Mouse (Mus musculus): ENCODE measurements around the gene Katnal1. TPM values are rescaled to one million over a fixed set of nuclear protein-coding genes. Genes with fewer than 3 reads are reported as not detected.

Katnal1 gene
- total and polyA plus RNA-seq, 3 experiments = 2.8 to 7.0 (median 3.2) TPM

GRCm38 (mm10) chr5:148885821-148886609 lies 43.1 kb downstream of the Katnal1 start:
- Histone ChIP-seq H3K36me3 (replicated peaks in 1 of 2; ENCODE audit: control insufficient read depth in 1 of 2, insufficient read depth in 1 of 2, low read length in 1 of 2) (peaks cover 5 to 38% of the 10 kb centered on the region in 2 experiments), H3K4me2 (ENCODE audit: insufficient read depth, low read depth, poor library complexity, severe bottlenecking) (no peak overlapping the region), H3K4me1 (ENCODE audit: control insufficient read depth in 1 of 2, insufficient read depth in 2 of 2) (peaks cover 0 to 16% of the 10 kb centered on the region in 2 experiments; a peak in 2 of 4 replicates), H3K9ac (ENCODE audit: insufficient read depth, low read depth) (no peak overlapping the region), H3K27me3 (replicated peaks) (no peaks in the 10 kb centered on the region), H3K79me2 (replicated peaks; ENCODE audit: control insufficient read depth, extremely low read depth, insufficient read depth, poor library complexity, severe bottlenecking) (no peaks in the 10 kb centered on the region), H3K27ac (ENCODE audit: insufficient read depth, low read depth) (no peak overlapping the region; the same call in 1 of the 2 replicates), H3K4me3 (replicated peaks in 1 of 3; ENCODE audit: low read depth in 2 of 3, low read length in 2 of 3, poor library complexity in 1 of 3) (no peak overlapping the region), H3K9me3 (replicated peaks; ENCODE audit: low read length) (peaks cover 7% of the 10 kb centered on the region)
- in situ Hi-C loops (cut with MboI; ENCODE audit: low pct_ligation_motif_present, low pct_unique_long_range_greater_than_20kb, low sequenced_read_pairs) = no loop called here
- DNase-seq (ENCODE audit: extremely low read depth) = no peak
- TF ChIP-seq POLR2A (IDR thresholded peaks at IDR 0.05; ENCODE audit: low read depth, low read length) (no peak), SMC3 (IDR thresholded peaks at IDR 0.05; ENCODE audit: low read depth, low read length) (no peak), NELFE (IDR thresholded peaks at IDR 0.05; ENCODE audit: low read depth, low read length) (no peak), TCF12 (IDR thresholded peaks at IDR 0.05; ENCODE audit: low read depth, low read length) (no peak), CHD2 (IDR thresholded peaks at IDR 0.05; ENCODE audit: low read length) (no peak), EP300 (IDR thresholded peaks at IDR 0.05; ENCODE audit: low read length) (no peak), MYC (IDR thresholded peaks at IDR 0.05; ENCODE audit: low read depth, low read length) (no peak), KAT2A (IDR thresholded peaks at IDR 0.05; ENCODE audit: insufficient replicate concordance, low read length) (no peak), MEF2A (IDR thresholded peaks at IDR 0.05; ENCODE audit: borderline replicate concordance, low read depth, low read length) (no peak), MAFK (IDR thresholded peaks at IDR 0.05; ENCODE audit: insufficient replicate concordance, low read length) (no peak), CHD1 (IDR thresholded peaks at IDR 0.05; ENCODE audit: low read depth, low read length) (no peak), SIN3A (IDR thresholded peaks at IDR 0.05; ENCODE audit: low read length) (no peak), HCFC1 (IDR thresholded peaks at IDR 0.05; ENCODE audit: low read depth, low read length) (no peak), NRF1 (IDR thresholded peaks at IDR 0.05; ENCODE audit: low read depth, low read length) (no peak), RCOR1 (conservative IDR thresholded peaks at IDR 0.05; ENCODE audit: low read depth, low read length) (no peak), USF2 (conservative IDR thresholded peaks at IDR 0.05; ENCODE audit: low read depth, low read length) (no peak), MAX (IDR thresholded peaks at IDR 0.05; ENCODE audit: low read length) (no peak), POLR2AphosphoS2 (IDR thresholded peaks at IDR 0.05; ENCODE audit: low read depth, low read length) (no peak), ZKSCAN1 (IDR thresholded peaks at IDR 0.05; ENCODE audit: borderline replicate concordance, low read depth, low read length) (no peak), ETS1 (conservative IDR thresholded peaks at IDR 0.05; ENCODE audit: low read depth, low read length) (no peak)
- dilution Hi-C loops (cut with MboI; ENCODE audit: extremely low pct_ligation_motif_present, extremely low pct_unique_long_range_greater_than_20kb, low sequenced_read_pairs) = no loop called here

GRCm38 (mm10) chr5:148883671-148884070 lies 45.4 kb downstream of the Katnal1 start:
- TF ChIP-seq SIN3A (IDR thresholded peaks at IDR 0.05; ENCODE audit: low read length) (no peak), CHD1 (IDR thresholded peaks at IDR 0.05; ENCODE audit: low read depth, low read length) (no peak), MAFK (IDR thresholded peaks at IDR 0.05; ENCODE audit: insufficient replicate concordance, low read length) (no peak), POLR2A (IDR thresholded peaks at IDR 0.05; ENCODE audit: low read depth, low read length) (no peak), PAX5 (IDR thresholded peaks at IDR 0.05; ENCODE audit: low read length) (no peak), JUND (conservative IDR thresholded peaks at IDR 0.05; ENCODE audit: low read depth, low read length) (no peak), CTCF (conservative IDR thresholded peaks at IDR 0.05 in 1 of 2, IDR thresholded peaks at IDR 0.05 in 1 of 2; ENCODE audit: low read depth in 2 of 2, low read length in 2 of 2) (no peak), ZMIZ1 (IDR thresholded peaks at IDR 0.05; ENCODE audit: low read depth, low read length) (no peak), ETS1 (conservative IDR thresholded peaks at IDR 0.05; ENCODE audit: low read depth, low read length) (no peak), MYC (IDR thresholded peaks at IDR 0.05; ENCODE audit: low read depth, low read length) (no peak), MAX (IDR thresholded peaks at IDR 0.05; ENCODE audit: low read length) (no peak), USF1 (IDR thresholded peaks at IDR 0.05; ENCODE audit: low read depth, low read length) (no peak), GABPA (IDR thresholded peaks at IDR 0.05; ENCODE audit: insufficient replicate concordance, low read depth, low read length) (no peak), SMC3 (IDR thresholded peaks at IDR 0.05; ENCODE audit: low read depth, low read length) (no peak), ZNF384 (IDR thresholded peaks at IDR 0.05; ENCODE audit: low read depth, low read length) (no peak), POLR2AphosphoS2 (IDR thresholded peaks at IDR 0.05; ENCODE audit: low read depth, low read length) (no peak)
- DNase-seq (ENCODE audit: extremely low read depth) = no peak
- peaks cover 8% of the 10 kb centered on the region for H3K9me3 ChIP-seq (replicated peaks; ENCODE audit: low read length)
- in situ Hi-C loops (cut with MboI; ENCODE audit: low pct_ligation_motif_present, low pct_unique_long_range_greater_than_20kb, low sequenced_read_pairs) (no loop called here), dilution Hi-C loops (cut with MboI; ENCODE audit: extremely low pct_ligation_motif_present, extremely low pct_unique_long_range_greater_than_20kb, low sequenced_read_pairs) (no loop called here)
- H3K9ac ChIP-seq (ENCODE audit: insufficient read depth, low read depth) = no peak overlapping the region
- H3K36me3 ChIP-seq (replicated peaks in 1 of 2; ENCODE audit: control insufficient read depth in 1 of 2, insufficient read depth in 1 of 2, low read length in 1 of 2) = peaks cover 6 to 43% of the 10 kb centered on the region in 2 experiments
- no peak overlapping the region for H3K4me3 ChIP-seq (replicated peaks in 1 of 3; ENCODE audit: low read depth in 2 of 3, low read length in 2 of 3, poor library complexity in 1 of 3)
- H3K4me1 ChIP-seq (ENCODE audit: control insufficient read depth in 1 of 2, insufficient read depth in 2 of 2) = peaks cover 0 to 16% of the 10 kb centered on the region in 2 experiments; a peak in 2 of 4 replicates
- no peak overlapping the region for H3K27ac ChIP-seq (ENCODE audit: insufficient read depth, low read depth)
- H3K79me2 ChIP-seq (replicated peaks; ENCODE audit: control insufficient read depth, extremely low read depth, insufficient read depth, poor library complexity, severe bottlenecking) = no peaks in the 10 kb centered on the region
- H3K4me2 ChIP-seq (ENCODE audit: insufficient read depth, low read depth, poor library complexity, severe bottlenecking) = no peak overlapping the region
- H3K27me3 ChIP-seq (replicated peaks) = no peaks in the 10 kb centered on the region
